Mouse (Mus musculus) adrenal gland (tissue): Measurements from ENCODE around the gene Zfx.

Experiments
- intact Hi-C: fragments of 180-260 bp; cut with DNase I; formaldehyde crosslinking; loops from one replicate; pipeline ENCODE4 v1.15.1; 2025
- long read RNA-seq, 2 experiments: library from polyadenylated mRNA; unstranded; transcript quantifications; one replicate each; pipeline ENCODE4 v2.0.0; 2020; ENCODE audit warnings: borderline replicate concordance in 1 of 2; ENCODE audit not compliant: insufficient replicate concordance in 1 of 2

Zfx gene
- long read RNA-seq, experiment 1, partial matches to known transcripts, result 4 of 10 reads
- long read RNA-seq, experiment 1, other reads (novel, unspliced or antisense), result 5 of 10 reads
- long read RNA-seq, experiment 2, partial matches to known transcripts, result 10 of 15 reads
- long read RNA-seq, experiment 2, other reads (novel, unspliced or antisense), result 5 of 15 reads

- intact Hi-C loops, result loop anchor here (5.0 kb wide), 1 partner anchor 49 kb away; no protein-coding TSS in a partner anchor
Observed at GRCm38 (mm10) chrX:94123059-94123839, at the start of gene Zfx. Zfx (minus strand) TSS chrX:94123702.

GRCm38 (mm10) chrX:94169348-94169747 lies 45.8 kb upstream of the Zfx start:
- intact Hi-C loops, result no loop called here

- intact Hi-C loops, result no loop called here
Observed at GRCm38 (mm10) chrX:94152251-94152830, 28.8 kb upstream of the Zfx start.

GRCm38 (mm10) chrX:94150471-94150870 lies 27.0 kb upstream of the Zfx start:
- intact Hi-C loops, result no loop called here

- intact Hi-C loops, result no loop called here
Observed at GRCm38 (mm10) chrX:94142004-94142771, 18.7 kb upstream of the Zfx start.

GRCm38 (mm10) chrX:94140080-94140479 lies 16.6 kb upstream of the Zfx start:
- intact Hi-C loops, result no loop called here

- intact Hi-C loops, result no loop called here
Observed at GRCm38 (mm10) chrX:94138256-94138655, 14.8 kb upstream of the Zfx start.

- intact Hi-C loops, result no loop called here
Observed at GRCm38 (mm10) chrX:94135084-94135483, 11.6 kb upstream of the Zfx start.

- intact Hi-C loops, result no loop called here
Observed at GRCm38 (mm10) chrX:94133551-94133950, 10.0 kb upstream of the Zfx start.

GRCm38 (mm10) chrX:94132239-94132638 lies 8.7 kb upstream of the Zfx start:
- intact Hi-C loops, result no loop called here

- intact Hi-C loops, result no loop called here
Observed at GRCm38 (mm10) chrX:94129712-94130111, 6.2 kb upstream of the Zfx start.

GRCm38 (mm10) chrX:94125950-94126349 lies 2.4 kb upstream of the Zfx start:
- intact Hi-C loops, result no loop called here

- intact Hi-C loops, result loop anchor here (5.0 kb wide), 1 partner anchor 50 kb away; no protein-coding TSS in a partner anchor
Observed at GRCm38 (mm10) chrX:94122709-94123058, 818 bp downstream of the Zfx start.

GRCm38 (mm10) chrX:94121866-94122708 lies 1.4 kb downstream of the Zfx start:
- intact Hi-C loops, result loop anchor here (5.0 kb wide), 1 partner anchor 50 kb away; no protein-coding TSS in a partner anchor

- intact Hi-C loops, result loop anchor here (5.0 kb wide), 1 partner anchor 51 kb away; no protein-coding TSS in a partner anchor
Observed at GRCm38 (mm10) chrX:94121161-94121856, 2.2 kb downstream of the Zfx start.

- intact Hi-C loops, result no loop called here
Observed at GRCm38 (mm10) chrX:94118350-94118749, 5.2 kb downstream of the Zfx start.

GRCm38 (mm10) chrX:94115882-94116281 lies 7.6 kb downstream of the Zfx start:
- intact Hi-C loops, result no loop called here

GRCm38 (mm10) chrX:94105964-94106363 lies 17.5 kb downstream of the Zfx start:
- intact Hi-C loops, result no loop called here

- intact Hi-C loops, result no loop called here
Observed at GRCm38 (mm10) chrX:94102938-94103337, 20.6 kb downstream of the Zfx start.

GRCm38 (mm10) chrX:94100561-94100960 lies 22.9 kb downstream of the Zfx start:
- intact Hi-C loops, result no loop called here
